Mouse (Mus musculus): ENCODE measurements at regions not wholly inside any gene's neighbourhood (a gene's known extent, or its start where the extent isn't known, plus 50 kb on each side); places are given as distances from the start of the nearest gene placed in this dataset.

DNA sequence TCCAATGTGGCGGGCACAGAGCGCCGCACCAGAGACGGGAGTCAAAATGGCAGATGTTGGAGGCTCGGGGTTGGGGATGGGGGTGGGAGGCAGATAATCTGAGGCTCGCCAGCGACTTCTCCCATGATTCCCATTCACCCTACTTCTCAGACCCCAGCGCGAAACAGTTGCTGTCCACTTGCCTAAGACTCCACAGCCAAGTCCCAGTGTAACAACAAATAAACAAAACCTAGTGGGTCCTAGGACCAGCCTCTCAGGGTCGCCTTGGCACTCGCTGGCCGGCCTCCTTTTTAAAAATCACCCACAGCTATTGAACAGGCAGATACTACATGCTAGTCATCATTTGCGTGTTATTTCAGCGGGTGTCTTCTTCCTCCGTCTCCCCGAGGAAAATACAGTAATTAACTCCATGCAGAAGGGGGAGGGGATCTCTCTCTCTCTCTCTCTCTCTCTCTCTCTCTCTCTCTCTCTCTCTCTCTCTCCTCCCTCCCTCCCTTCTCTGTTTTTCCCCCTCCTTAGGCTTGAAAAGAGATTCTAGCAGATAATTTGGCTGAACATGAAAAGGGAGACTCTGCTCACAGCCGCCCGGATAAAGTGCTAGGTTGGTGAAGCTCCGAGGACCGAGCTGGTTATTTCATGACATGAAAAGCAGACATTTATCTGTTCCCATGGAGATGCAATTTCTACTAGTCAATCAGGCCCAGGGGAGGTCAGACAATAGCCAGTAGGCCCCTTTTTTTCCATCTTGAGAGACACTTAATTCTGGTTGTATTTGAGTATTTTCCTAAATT lies 71.9 kb upstream of the Zfp217 start:
- no peak for TF ChIP-seq POLR2A (IDR thresholded peaks at IDR 0.05; ENCODE audit: control insufficient read depth, extremely low read depth, insufficient read depth, low read length, poor library complexity)
- TF ChIP-seq CTCF (IDR thresholded peaks at IDR 0.05; ENCODE audit: borderline replicate concordance, control insufficient read depth, extremely low read depth, insufficient read depth, low read length, poor library complexity), result no peak
